Mouse (Mus musculus) lung, postnatal 25 days (tissue): Measurements from ENCODE around the gene Gm5431.
"Not testable (repeated sequence)": the region's sequence is repeated elsewhere in the genome, so short reads cannot be mapped to it uniquely, and the experiment has no call there.

Experiments used
- DNase-seq: peaks from one replicate; pipeline ENCODE4 v3.0.0; 2022; ENCODE audit warnings: low spot score

The Gm5431 gene

DNA sequence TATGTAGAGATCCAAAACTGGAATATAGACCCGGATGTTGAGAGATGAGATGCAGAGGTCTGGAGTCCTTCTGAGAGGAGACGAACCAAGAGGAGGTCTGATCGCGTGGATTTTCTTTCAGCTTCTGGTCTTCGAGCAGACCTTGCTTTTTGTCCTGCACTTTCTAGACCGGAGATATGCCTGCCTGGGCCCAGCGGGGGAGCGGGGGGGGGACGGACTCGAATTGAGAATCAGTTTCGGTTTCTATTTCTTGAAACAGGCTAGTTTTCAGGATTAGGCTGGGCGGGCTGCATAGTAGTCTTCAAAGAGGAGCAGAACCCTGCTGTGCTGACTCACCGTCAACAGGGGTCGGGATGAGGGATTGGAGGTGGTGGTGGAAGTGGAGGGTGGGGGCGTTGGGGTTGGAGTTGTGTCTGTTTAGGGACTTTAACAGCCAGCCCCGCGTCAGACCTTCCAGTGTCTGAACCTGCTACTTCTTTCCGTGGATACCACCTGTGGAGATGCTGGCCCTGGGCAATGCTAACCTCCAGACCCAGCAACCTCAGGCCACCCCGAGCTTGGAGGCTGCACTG lies 30.7 kb downstream of the Gm5431 start, which contains the start of gene Irgm1:
Irgm1 (minus strand) TSS at position 483 of the 572 bp plus-strand sequence.
- peak; percentile 81 for DNase-seq

DNA sequence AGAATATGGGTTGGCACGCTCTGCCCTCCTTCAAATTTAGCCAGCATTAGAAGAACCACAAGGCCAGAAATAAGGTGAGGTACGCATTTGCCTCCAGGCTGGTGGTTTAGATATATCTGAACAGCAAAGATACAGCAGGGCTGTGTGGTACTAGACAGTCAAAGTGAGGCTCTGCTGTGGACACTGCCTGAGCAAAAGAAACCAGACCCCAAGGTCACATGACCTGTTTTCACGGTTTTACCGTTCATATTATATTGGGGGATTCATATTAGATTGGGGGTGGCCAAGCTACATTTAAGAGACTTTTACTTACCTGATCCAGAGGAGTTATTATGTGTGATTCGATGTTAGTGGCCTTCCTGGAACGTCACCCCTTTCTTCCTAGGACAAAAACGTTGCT lies 31.2 kb downstream of the Gm5431 start:
- DNase-seq, result no peak

GRCm38 (mm10) chr11:48869380-48870110 lies 32.5 kb downstream of the Gm5431 start:
- DNase-seq, result no peak

- DNase-seq, result no peak
Measured at GRCm38 (mm10) chr11:48866481-48866880, 35.5 kb downstream of the Gm5431 start.

- no peak for DNase-seq
Measured at GRCm38 (mm10) chr11:48863808-48864207, 38.2 kb downstream of the Gm5431 start.

DNA sequence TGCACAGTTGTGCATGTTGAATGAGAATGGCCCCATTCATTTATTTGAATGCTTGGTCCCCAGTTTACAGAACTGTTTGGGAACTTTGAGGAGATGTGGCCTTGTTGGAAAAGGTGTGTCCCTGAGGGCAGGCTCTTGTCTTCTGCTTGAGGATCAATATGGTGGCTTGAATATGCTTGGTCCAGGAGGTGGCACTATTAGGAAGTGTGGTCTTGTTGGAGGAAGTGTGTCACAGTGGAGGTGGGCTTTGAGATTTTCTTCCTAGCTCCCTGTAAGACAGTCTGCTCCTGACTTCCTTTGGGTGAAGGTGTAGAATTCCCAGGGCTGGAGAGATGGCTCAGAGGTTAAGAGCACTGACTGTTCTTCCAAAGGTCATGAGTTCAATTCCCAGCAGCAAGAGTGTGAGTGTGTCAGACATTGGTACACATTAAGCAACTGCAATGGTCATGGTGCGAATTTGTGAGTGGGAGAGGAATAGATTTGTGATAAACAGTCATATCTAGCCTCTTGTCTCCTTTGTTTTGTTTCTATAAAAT lies 39.2 kb downstream of the Gm5431 start:
- DNase-seq, result no peak

- DNase-seq, result peak; percentile 74
Measured at GRCm38 (mm10) chr11:48859014-48859413, 43.0 kb downstream of the Gm5431 start.

- DNase-seq, result peak; percentile 91
Measured at GRCm38 (mm10) chr11:48853474-48854180, 48.4 kb downstream of the Gm5431 start.

DNA sequence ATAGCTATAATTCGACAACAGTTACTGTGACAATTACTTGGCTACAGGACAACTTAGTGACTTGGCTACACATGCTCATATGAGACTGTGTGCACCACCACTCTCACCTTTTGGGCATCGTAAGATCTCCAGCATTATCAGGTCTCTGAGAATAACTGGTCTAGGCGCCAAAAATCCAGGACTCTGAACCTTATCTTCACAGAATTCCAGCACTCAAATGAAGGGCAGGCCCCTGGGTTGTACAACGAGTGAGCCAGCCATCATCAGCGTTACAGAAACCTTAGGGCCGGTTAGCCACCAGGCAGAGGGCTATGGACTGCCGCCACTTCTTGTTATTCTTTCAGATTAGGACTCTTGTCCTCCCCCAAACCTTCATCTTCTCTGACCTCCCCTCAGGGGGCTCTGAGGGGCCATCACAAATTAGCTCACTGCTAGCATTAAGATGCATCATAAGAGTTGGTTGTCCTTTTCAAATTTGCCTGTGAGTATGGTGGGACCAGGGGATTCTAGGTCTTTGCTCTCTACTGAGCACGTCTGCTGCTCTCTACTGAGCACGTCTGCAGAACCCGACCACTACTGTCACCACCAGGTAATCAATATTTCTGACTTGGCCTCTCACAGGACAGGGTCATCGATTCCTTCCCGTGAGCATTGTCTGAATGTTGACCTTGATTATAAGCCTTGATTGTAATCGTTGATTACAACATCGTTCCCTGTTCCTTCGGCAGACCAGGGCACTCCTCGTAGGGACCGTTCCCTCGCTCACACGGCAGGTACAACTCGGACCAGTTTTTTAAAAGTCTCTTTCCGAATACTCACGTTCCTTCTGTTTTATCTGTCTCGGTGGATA lies 49.2 kb downstream of the Gm5431 start:
- DNase-seq, result no peak

- DNase-seq, result no peak
Measured at GRCm38 (mm10) chr11:48852190-48852589, 49.8 kb downstream of the Gm5431 start.

DNA sequence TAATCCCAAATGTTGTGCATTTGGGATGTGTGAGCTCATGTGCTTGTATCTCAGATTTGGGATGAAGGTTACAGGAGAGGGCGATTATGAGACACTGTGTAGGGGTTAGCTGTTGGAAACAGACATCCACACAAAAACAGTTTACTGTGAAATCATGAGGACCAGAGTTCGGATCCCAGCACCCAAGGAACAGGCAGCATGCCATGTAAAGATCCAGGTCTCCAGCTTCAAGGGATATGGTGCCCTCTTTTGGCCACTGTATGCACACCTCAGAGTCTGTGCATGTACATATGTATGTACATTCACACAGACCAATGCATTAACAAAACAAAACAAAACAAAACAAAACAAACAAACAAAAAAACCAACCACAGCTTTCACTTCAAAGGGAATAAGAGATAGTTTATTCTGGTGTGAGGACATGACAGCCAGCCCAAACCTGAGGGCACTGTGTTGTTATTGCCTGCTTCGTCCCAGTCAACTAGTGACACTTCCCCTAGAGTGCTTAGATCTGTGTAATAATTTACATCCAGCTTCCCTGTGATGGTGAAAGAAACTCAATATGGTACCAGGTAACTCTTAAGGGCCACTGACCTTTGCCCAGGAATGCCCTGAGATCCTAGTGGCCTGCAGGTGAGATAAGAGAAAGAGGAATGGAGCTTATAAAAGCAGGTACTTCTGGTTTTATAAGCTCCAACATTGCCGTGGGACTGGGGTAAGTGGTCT lies 50.6 kb downstream of the Gm5431 start:
- DNase-seq, result no peak

DNA sequence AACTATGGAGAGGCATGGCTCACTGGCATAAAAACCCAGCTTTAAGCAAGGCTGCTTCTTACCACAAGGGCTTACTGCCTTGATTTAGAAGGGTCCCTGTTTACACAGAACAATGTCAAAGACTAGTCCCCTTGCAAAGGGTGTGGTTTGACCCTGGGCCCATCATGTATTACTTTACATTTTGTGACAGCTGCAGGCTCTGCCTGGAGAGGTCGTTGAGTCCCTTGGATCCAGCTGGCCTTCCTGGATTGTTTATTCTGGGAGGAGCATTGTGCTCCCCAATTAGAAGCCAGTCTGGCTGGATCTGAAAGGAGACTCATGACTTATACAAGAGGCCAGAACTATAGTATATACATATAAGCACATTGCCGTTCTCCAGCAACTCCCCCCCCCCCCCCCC lies 51.8 kb downstream of the Gm5431 start:
- no peak for DNase-seq

DNA sequence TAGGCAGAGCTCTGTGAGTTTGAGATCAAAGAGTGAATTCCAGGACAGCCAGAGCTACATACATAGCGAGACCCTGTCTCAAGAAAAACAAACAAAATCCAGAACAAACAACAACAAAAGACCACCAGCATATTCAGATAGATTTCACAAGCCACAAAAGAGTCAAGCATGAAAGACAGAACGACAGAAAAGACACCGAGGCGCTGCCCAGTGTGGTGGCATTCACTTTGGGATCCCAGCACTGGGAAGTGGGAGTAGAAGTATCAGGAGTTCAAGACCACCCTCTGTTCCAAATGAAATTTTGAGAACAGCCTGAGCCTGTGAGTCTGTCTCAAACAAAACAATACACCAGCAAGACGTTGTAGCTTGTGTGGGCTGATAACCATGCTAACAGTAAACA lies 55.1 kb downstream of the Gm5431 start:
- no peak for DNase-seq

GRCm38 (mm10) chr11:48846362-48846761 lies 55.7 kb downstream of the Gm5431 start:
- DNase-seq, result not testable (repeated sequence)

- DNase-seq, result no peak
Measured at GRCm38 (mm10) chr11:48845244-48845815, 56.7 kb downstream of the Gm5431 start.

GRCm38 (mm10) chr11:48844309-48844708 lies 57.7 kb downstream of the Gm5431 start:
- DNase-seq, result no peak

DNA sequence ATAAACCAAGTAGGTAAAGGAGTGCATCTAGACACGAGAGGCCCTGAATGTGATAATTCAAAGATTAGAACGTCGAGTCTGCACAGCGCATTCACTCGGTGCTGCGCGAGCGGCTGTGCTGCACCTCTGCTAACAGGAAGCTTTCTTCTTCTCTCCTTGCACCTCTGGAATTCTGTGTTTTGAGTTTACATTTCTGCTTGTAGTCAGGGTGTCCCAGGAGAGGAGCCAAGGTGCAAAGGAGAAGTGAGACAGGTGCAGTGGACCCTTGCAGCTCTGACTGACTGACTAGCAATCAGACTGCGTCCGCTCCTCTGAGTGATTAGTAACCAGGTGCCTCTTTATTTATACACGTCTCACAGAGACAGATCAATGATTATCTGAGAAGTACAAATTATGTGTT lies 58.8 kb downstream of the Gm5431 start:
- DNase-seq, result no peak

- no peak for DNase-seq
Measured at GRCm38 (mm10) chr11:48842378-48842792, 59.6 kb downstream of the Gm5431 start.

- DNase-seq, result no peak
Measured at GRCm38 (mm10) chr11:48841213-48841612, 60.8 kb downstream of the Gm5431 start.

GRCm38 (mm10) chr11:48840805-48841204 lies 61.2 kb downstream of the Gm5431 start:
- no peak for DNase-seq
